Mouse (Mus musculus) heart, embryonic 10.5 days (tissue): ENCODE measurements around the gene Foxm1. TPM values are rescaled to one million over a fixed set of nuclear protein-coding genes. Genes with fewer than 3 reads are reported as not detected.
"Not testable (repeated sequence)": the region's sequence is repeated elsewhere in the genome, so short reads cannot be mapped to it uniquely, and the experiment has no call there.

Source experiments
- DNase-seq: peaks from one replicate; pipeline ENCODE4 v3.0.0-alpha.2; 2017; ENCODE audit warnings: low spot score
- H3K27ac ChIP-seq: fragments of 300-500 bp; sonication (generic); 2 replicates; pipeline ENCODE4 v1.5.1; 2016; ENCODE audit warnings: mild to moderate bottlenecking
- H3K27me3 ChIP-seq: fragments of 300-500 bp; sonication (generic); 2 replicates; pipeline ENCODE4 v1.6.1; 2016; ENCODE audit warnings: mild to moderate bottlenecking; ENCODE audit not compliant: poor library complexity, insufficient read depth, severe bottlenecking
- H3K36me3 ChIP-seq: fragments of 300-500 bp; sonication (generic); 2 replicates; pipeline ENCODE4 v1.6.1; 2016; ENCODE audit warnings: mild to moderate bottlenecking, moderate library complexity
- H3K4me1 ChIP-seq: fragments of 300-500 bp; sonication (generic); 2 replicates; pipeline ENCODE4 v1.6.1; 2016; ENCODE audit warnings: mild to moderate bottlenecking
- H3K4me3 ChIP-seq: fragments of 300-500 bp; sonication (generic); 2 replicates; pipeline ENCODE4 v1.5.1; 2016; ENCODE audit warnings: mild to moderate bottlenecking, moderate library complexity
- H3K9me3 ChIP-seq: fragments of 300-500 bp; sonication (generic); 2 replicates; pipeline ENCODE4 v1.6.1; 2016; ENCODE audit warnings: mild to moderate bottlenecking, moderate library complexity
- WGBS: fragments of 180-500 bp; shearing (Covaris S2); methylation state at CpG from one replicate; pipeline ENCODE4 v1.1.7; 2016; 5-methylcytosine and 5-hydroxymethylcytosine counted together
- polyA plus RNA-seq: library from polyadenylated mRNA; unstranded; fragments of >200 nt; fragmentation: Nextera tagmentation; extraction: Ambion mirVana; gene quantifications from 2 replicates; pipeline ENCODE4 v1.2.1, GENCODE M21; 2016

Foxm1 gene
- polyA plus RNA-seq, 1 experiment from 2014 or later = 33.4 TPM

GRCm38 (mm10) chr6:128355201-128355681, 7.5 kb upstream of the Foxm1 start:
- Histone ChIP-seq H3K9me3 (no peaks in the 10 kb centered on the region), H3K4me1 (peaks cover 9% of the 10 kb centered on the region; the same call in 1 of the 2 replicates), H3K27ac (peak overlapping the region; percentile 91), H3K36me3 (peaks cover 39% of the 10 kb centered on the region), H3K27me3 (no peaks in the 10 kb centered on the region), H3K4me3 (peak overlapping the region; percentile 88)
- WGBS = 0% methylated on average over 28 of the region's 28 CpGs
- DNase-seq = no peak

- peak; percentile 98 for DNase-seq
- Histone ChIP-seq H3K27ac (peak within 1 kb of the TSS; percentile 91), H3K4me3 (peak within 1 kb of the TSS; percentile 88), H3K36me3 (peaks cover 34% of the 10 kb centered on the region), H3K4me1 (peaks cover 9% of the 10 kb centered on the region; the same call in 1 of the 2 replicates), H3K9me3 (no peaks in the 10 kb centered on the region), H3K27me3 (no peaks in the 10 kb centered on the region)
- WGBS = under 1% methylated on average over 42 of the region's 42 CpGs
These were observed 6.9 kb upstream of the Foxm1 start, which contains the start of gene Tulp3 for GRCm38 (mm10) chr6:128355726-128356416. Gene Tulp3 (minus strand): TSS chr6:128355851.

GRCm38 (mm10) chr6:128358999-128359398, 3.8 kb upstream of the Foxm1 start:
- no peaks in the 10 kb centered on the region for H3K9me3 ChIP-seq
- peaks cover 28% of the 10 kb centered on the region for H3K36me3 ChIP-seq
- no peak overlapping the region for H3K27ac ChIP-seq
- no peaks in the 10 kb centered on the region for H3K27me3 ChIP-seq
- no peak overlapping the region for H3K4me3 ChIP-seq
- 42% methylated on average over 2 of the region's 2 CpGs for WGBS
- DNase-seq = peak; percentile 79
- H3K4me1 ChIP-seq = peaks cover 22% of the 10 kb centered on the region

GRCm38 (mm10) chr6:128361901-128362300, 866 bp upstream of the Foxm1 start:
- Histone ChIP-seq H3K36me3 (peaks cover 42% of the 10 kb centered on the region), H3K4me3 (peak overlapping the region; percentile 88), H3K4me1 (peaks cover 31% of the 10 kb centered on the region), H3K27me3 (no peaks in the 10 kb centered on the region), H3K27ac (peak overlapping the region; percentile 98), H3K9me3 (no peaks in the 10 kb centered on the region)
- DNase-seq = no peak
- WGBS = 19% methylated on average over 9 of the region's 9 CpGs

- Histone ChIP-seq H3K27me3 (no peaks in the 10 kb centered on the region), H3K36me3 (peaks cover 41% of the 10 kb centered on the region), H3K9me3 (no peaks in the 10 kb centered on the region), H3K27ac (peak overlapping the region; percentile 98), H3K4me1 (peaks cover 31% of the 10 kb centered on the region), H3K4me3 (peak overlapping the region; percentile 88)
- WGBS = 1% methylated on average over 46 of the region's 46 CpGs
- peak; percentile 84 for DNase-seq
These were observed 449 bp downstream of the Foxm1 start for GRCm38 (mm10) chr6:128363007-128363825.

- peaks cover 48% of the 10 kb centered on the region for H3K36me3 ChIP-seq
- no peaks in the 10 kb centered on the region for H3K27me3 ChIP-seq
- H3K4me3 ChIP-seq = no peak overlapping the region
- no peak for DNase-seq
- H3K9me3 ChIP-seq = no peaks in the 10 kb centered on the region
- H3K4me1 ChIP-seq = peaks cover 31% of the 10 kb centered on the region
- no peak overlapping the region for H3K27ac ChIP-seq
- WGBS = 82% methylated on average over 6 of the region's 6 CpGs
These were observed 2.0 kb downstream of the Foxm1 start for GRCm38 (mm10) chr6:128364721-128365120.

GRCm38 (mm10) chr6:128366466-128366865, 3.7 kb downstream of the Foxm1 start:
- no peak overlapping the region for H3K4me3 ChIP-seq
- no peak for DNase-seq
- no peak overlapping the region for H3K27ac ChIP-seq
- no peaks in the 10 kb centered on the region for H3K27me3 ChIP-seq
- peaks cover 63% of the 10 kb centered on the region for H3K36me3 ChIP-seq
- WGBS = 91% methylated on average over 5 of the region's 5 CpGs
- peaks cover 23% of the 10 kb centered on the region for H3K4me1 ChIP-seq
- no peaks in the 10 kb centered on the region for H3K9me3 ChIP-seq

- Histone ChIP-seq H3K36me3 (peaks cover 97% of the 10 kb centered on the region), H3K9me3 (no peaks in the 10 kb centered on the region), H3K4me3 (no peak overlapping the region), H3K4me1 (peaks cover 13% of the 10 kb centered on the region), H3K27me3 (no peaks in the 10 kb centered on the region), H3K27ac (no peak overlapping the region)
- no peak for DNase-seq
- WGBS = 78% methylated on average over 5 of the region's 5 CpGs
These were observed 7.3 kb downstream of the Foxm1 start for GRCm38 (mm10) chr6:128370040-128370439.

- H3K4me1 ChIP-seq = peaks cover 9% of the 10 kb centered on the region; the same call in 1 of the 2 replicates
- H3K9me3 ChIP-seq = no peaks in the 10 kb centered on the region
- peaks cover 67% of the 10 kb centered on the region for H3K36me3 ChIP-seq
- H3K4me3 ChIP-seq = no peak within 1 kb of the TSS
- no peak within 1 kb of the TSS for H3K27ac ChIP-seq
- DNase-seq = peak; percentile 85
- 38% methylated on average over 6 of the region's 6 CpGs for WGBS
- no peaks in the 10 kb centered on the region for H3K27me3 ChIP-seq
These were observed 12.4 kb downstream of the Foxm1 start, which contains the start of the genes Tex52 and Gm44596 for GRCm38 (mm10) chr6:128375192-128375591. Gene Tex52 (plus strand): TSS chr6:128375456. Gene Gm44596 (plus strand): TSS chr6:128375503.

- Histone ChIP-seq H3K36me3 (peaks cover 54% of the 10 kb centered on the region), H3K4me3 (no peak overlapping the region), H3K4me1 (peaks cover 9% of the 10 kb centered on the region; the same call in 1 of the 2 replicates), H3K27me3 (no peaks in the 10 kb centered on the region), H3K27ac (no peak overlapping the region), H3K9me3 (no peaks in the 10 kb centered on the region)
- DNase-seq = no peak
- WGBS = 88% methylated on average over 17 of the region's 17 CpGs
These were observed 13.8 kb downstream of the Foxm1 start for GRCm38 (mm10) chr6:128376371-128377085.

GRCm38 (mm10) chr6:128379636-128380035, 16.9 kb downstream of the Foxm1 start:
- H3K27ac ChIP-seq = no peak overlapping the region
- WGBS = 79% methylated on average over 16 of the region's 16 CpGs
- no peak for DNase-seq
- no peak overlapping the region for H3K4me3 ChIP-seq
- peaks cover 23% of the 10 kb centered on the region for H3K36me3 ChIP-seq
- H3K4me1 ChIP-seq = peaks cover 4% of the 10 kb centered on the region; the same call in 1 of the 2 replicates
- H3K27me3 ChIP-seq = no peaks in the 10 kb centered on the region
- H3K9me3 ChIP-seq = no peaks in the 10 kb centered on the region

- 42% methylated on average over 1 of the region's 1 CpGs for WGBS
- peaks cover 16% of the 10 kb centered on the region for H3K36me3 ChIP-seq
- H3K4me3 ChIP-seq, DNase-seq, H3K4me1 ChIP-seq, H3K27me3 ChIP-seq, H3K27ac ChIP-seq, H3K9me3 ChIP-seq: not testable (repeated sequence)
These were observed 17.9 kb downstream of the Foxm1 start for GRCm38 (mm10) chr6:128380594-128381167.
